Mouse (Mus musculus): Measurements from ENCODE around the gene Mesp2. TPM values are rescaled to one million over a fixed set of nuclear protein-coding genes. Genes with fewer than 3 reads are reported as not detected.

Gene Mesp2
- total RNA-seq, 2 experiments from 2014 or later: 1.4 to 2.1 TPM

GRCm38 (mm10) chr7:79792635-79793421 lies 17.7 kb upstream of the Mesp2 start:
- no peak overlapping the region for H3K27ac ChIP-seq
- TF ChIP-seq CTCF (conservative IDR thresholded peaks at IDR 0.05): peak; percentile 82
- H3K4me3 ChIP-seq: peak overlapping the region; percentile 60
- DNase-seq (ENCODE audit: low spot score in 2 of 2): peak in 1 of 2 experiments; percentile 44

GRCm38 (mm10) chr7:79793688-79794087 lies 16.8 kb upstream of the Mesp2 start, which contains the start of gene Mesp1:
Mesp1 (minus strand) TSS chr7:79793788.
- peak within 1 kb of the TSS; percentile 60 for H3K4me3 ChIP-seq
- H3K27ac ChIP-seq: no peak within 1 kb of the TSS
- DNase-seq (ENCODE audit: low spot score in 2 of 2): no peak
- no peak for TF ChIP-seq CTCF (conservative IDR thresholded peaks at IDR 0.05)

- TF ChIP-seq CTCF (conservative IDR thresholded peaks at IDR 0.05): no peak
- no peak for DNase-seq (ENCODE audit: low spot score in 2 of 2)
- H3K4me3 ChIP-seq: no peak overlapping the region
Measured at GRCm38 (mm10) chr7:79798606-79799005, 11.9 kb upstream of the Mesp2 start.

GRCm38 (mm10) chr7:79799048-79799447 lies 11.5 kb upstream of the Mesp2 start:
- DNase-seq (ENCODE audit: low spot score in 2 of 2): peak; percentile 72 to 87
- TF ChIP-seq CTCF (conservative IDR thresholded peaks at IDR 0.05): peak; percentile 93
- Histone ChIP-seq H3K4me3 (no peak overlapping the region), H3K27ac (no peak overlapping the region)

More at GRCm38 (mm10) chr7:79798606-79799005, 11.9 kb upstream of the Mesp2 start:
- H3K27ac ChIP-seq: no peak overlapping the region

GRCm38 (mm10) chr7:79799506-79799905 lies 11.0 kb upstream of the Mesp2 start:
- DNase-seq (ENCODE audit: low spot score in 2 of 2): no peak
- TF ChIP-seq CTCF (conservative IDR thresholded peaks at IDR 0.05): no peak

GRCm38 (mm10) chr7:79800336-79800735 lies 10.2 kb upstream of the Mesp2 start:
- DNase-seq (ENCODE audit: low spot score in 2 of 2): no peak
- Histone ChIP-seq H3K27ac (no peak overlapping the region), H3K4me3 (no peak overlapping the region)
- TF ChIP-seq CTCF (conservative IDR thresholded peaks at IDR 0.05): no peak

More at GRCm38 (mm10) chr7:79799506-79799905, 11.0 kb upstream of the Mesp2 start:
- Histone ChIP-seq H3K4me3 (no peak overlapping the region), H3K27ac (no peak overlapping the region)

- no peak for TF ChIP-seq CTCF (conservative IDR thresholded peaks at IDR 0.05)
- no peak overlapping the region for H3K4me3 ChIP-seq
- no peak overlapping the region for H3K27ac ChIP-seq
- DNase-seq (ENCODE audit: low spot score in 2 of 2): no peak
Measured at GRCm38 (mm10) chr7:79801391-79801790, 9.1 kb upstream of the Mesp2 start.

- Histone ChIP-seq H3K4me3 (no peak overlapping the region), H3K27ac (no peak overlapping the region)
- no peak for DNase-seq (ENCODE audit: low spot score in 2 of 2)
- TF ChIP-seq CTCF (conservative IDR thresholded peaks at IDR 0.05): no peak
Measured at GRCm38 (mm10) chr7:79802037-79802436, 8.5 kb upstream of the Mesp2 start.

- H3K27ac ChIP-seq: no peak overlapping the region
- no peak for TF ChIP-seq CTCF (conservative IDR thresholded peaks at IDR 0.05)
- no peak overlapping the region for H3K4me3 ChIP-seq
- no peak for DNase-seq (ENCODE audit: low spot score in 2 of 2)
Measured at GRCm38 (mm10) chr7:79803887-79804286, 6.6 kb upstream of the Mesp2 start.

- H3K27ac ChIP-seq: no peak overlapping the region
- DNase-seq (ENCODE audit: low spot score in 2 of 2): no peak
- no peak overlapping the region for H3K4me3 ChIP-seq
- TF ChIP-seq CTCF (conservative IDR thresholded peaks at IDR 0.05): no peak
Measured at GRCm38 (mm10) chr7:79808561-79808960, 2.0 kb upstream of the Mesp2 start.

- no peak for DNase-seq (ENCODE audit: low spot score in 2 of 2)
- TF ChIP-seq CTCF (conservative IDR thresholded peaks at IDR 0.05): no peak
- H3K27ac ChIP-seq: no peak overlapping the region
- H3K4me3 ChIP-seq: no peak overlapping the region
Measured at GRCm38 (mm10) chr7:79813409-79813808, 2.9 kb downstream of the Mesp2 start.

GRCm38 (mm10) chr7:79818321-79818720 lies 7.8 kb downstream of the Mesp2 start:
- no peak for TF ChIP-seq CTCF (conservative IDR thresholded peaks at IDR 0.05)
- no peak overlapping the region for H3K27ac ChIP-seq

GRCm38 (mm10) chr7:79819515-79819914 lies 9.0 kb downstream of the Mesp2 start:
- no peak for DNase-seq (ENCODE audit: low spot score in 2 of 2)
- Histone ChIP-seq H3K27ac (no peak overlapping the region), H3K4me3 (no peak overlapping the region)
- TF ChIP-seq CTCF (conservative IDR thresholded peaks at IDR 0.05): no peak

More at GRCm38 (mm10) chr7:79818321-79818720, 7.8 kb downstream of the Mesp2 start:
- DNase-seq (ENCODE audit: low spot score in 2 of 2): no peak
- no peak overlapping the region for H3K4me3 ChIP-seq

GRCm38 (mm10) chr7:79819996-79820395 lies 9.5 kb downstream of the Mesp2 start:
- Histone ChIP-seq H3K4me3 (no peak overlapping the region), H3K27ac (no peak overlapping the region)
- no peak for TF ChIP-seq CTCF (conservative IDR thresholded peaks at IDR 0.05)
- no peak for DNase-seq (ENCODE audit: low spot score in 2 of 2)

Data from layer of hippocampus, adult 2 months (tissue).